ENCODE assay signal across 10 mouse cellular contexts in the genomic region with DNA sequence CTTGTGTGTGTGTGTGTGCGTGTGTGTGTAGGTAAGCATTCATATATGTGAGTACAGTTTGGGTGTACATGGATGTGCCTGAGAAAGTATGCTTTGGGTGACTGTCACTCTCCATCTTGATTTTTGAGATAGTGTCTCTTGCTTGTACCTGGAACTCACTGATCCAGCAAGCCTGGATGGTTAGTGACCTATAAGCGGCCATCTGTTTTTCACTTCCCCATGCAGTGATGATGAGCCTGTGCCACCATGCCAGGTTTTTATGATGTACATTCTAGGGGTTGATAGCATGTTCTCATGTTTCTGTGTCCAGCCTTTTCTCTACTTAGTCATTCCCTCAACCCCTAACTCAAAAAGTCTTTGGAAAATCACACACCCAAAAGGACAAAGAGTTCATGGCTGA.
"Had no signal": no experiment of that assay in that cellular context is flagged by ENCODE, and none has a peak within 500 bp of the region (broad histone marks: within the 10 kb centered on the region; RNA-seq: fewer than 3 reads in every experiment).

No protein-coding gene starts in this region.

- ATAC-seq: lung, postnatal 0 days; midbrain, embryonic 13.5 days; midbrain, embryonic 15.5 days had no signal

- DNase-seq: lung, adult 2 months; lung, postnatal 14 days; lung, postnatal 36 days; right cerebral cortex, postnatal 14 days; thymus, adult 2 months; thymus, postnatal 25 days; thymus, postnatal 4 days had no signal
